In genomic region chr3:69962187-69962586, GRCm38 (mm10) we compare ENCODE assay signal across 9 mouse cellular contexts. TPM values are rescaled to one million over a fixed set of nuclear protein-coding genes. Genes with fewer than 3 reads are reported as not detected.
A peak's percentile ranks its signal among the peaks of the same experiment; 100 is the strongest.
DNase-seq lines count a peak whose midpoint lies in the region; TF ChIP-seq lines count a peak whose summit lies in the region.
"Had no signal": no experiment of that assay in that cellular context is flagged by ENCODE, and none has a peak within 500 bp of the region (broad histone marks: within the 10 kb centered on the region; RNA-seq: fewer than 3 reads in every experiment).

No protein-coding gene starts in this region.

- no peak for DNase-seq in gastrocnemius, adult 2 months
- no peak for DNase-seq in gastrocnemius, postnatal 4 days (ENCODE audit: low spot score in 2 of 2)
- DNase-seq in spleen, postnatal 10 days (ENCODE audit: low spot score in 2 of 2): peak; percentile 8 to 29
- no peak for DNase-seq in spleen, adult 12 weeks (ENCODE audit: low spot score)
- DNase-seq in cerebellum, postnatal 10 days: peak; percentile 53
- DNase-seq in kidney, postnatal 25 days: peak; percentile 28 to 41
- peak; percentile 16 for DNase-seq in testis, postnatal 14 days (ENCODE audit: low spot score)
- no peak for DNase-seq in left cerebral cortex, postnatal 14 days (ENCODE audit: low spot score in 2 of 2)

- no peak overlapping the region for H3K4me3 ChIP-seq in gastrocnemius, adult 2 months
- H3K4me3 ChIP-seq: liver, embryonic 15.5 days had no signal

- intact Hi-C loops in gastrocnemius, adult 2 months (cut with DNase I): no loop called here
- intact Hi-C loops in left cerebral cortex, postnatal 14 days (cut with DNase I): no loop called here

- peak; percentile 68 for TF ChIP-seq CTCF in gastrocnemius, adult 2 months (IDR thresholded peaks at IDR 0.05)

- H3K27ac ChIP-seq in gastrocnemius, adult 2 months: no peak overlapping the region
- H3K27ac ChIP-seq: liver, embryonic 15.5 days had no signal

RNA-seq across cellular contexts. Expression of gene Otol1, which starts 45.2 kb away (rescaled TPM):
- total RNA-seq in gastrocnemius, adult 2 months (2021): not detected
- not detected for total RNA-seq in gastrocnemius, postnatal 4 days (2021)
- total RNA-seq in left cerebral cortex, postnatal 14 days (2021): not detected

Comparison
In these comparisons a context has a peak if more than half of its experiments do, and no peak if none do; other contexts are left out.
1. DNase-seq: peak in spleen, postnatal 10 days (2 of 2), cerebellum, postnatal 10 days (2 of 2), kidney, postnatal 25 days (2 of 2) and testis, postnatal 14 days (single experiment); none in gastrocnemius, adult 2 months (single experiment), gastrocnemius, postnatal 4 days (0 of 2), spleen, adult 12 weeks (single experiment) and left cerebral cortex, postnatal 14 days (0 of 2).